Mouse (Mus musculus): Measurements from ENCODE around the gene Pank1. TPM values are rescaled to one million over a fixed set of nuclear protein-coding genes. Genes with fewer than 3 reads are reported as not detected.

Pank1 gene
- polyA plus RNA-seq, 1 experiment from 2014 or later = 12.5 TPM

DNA sequence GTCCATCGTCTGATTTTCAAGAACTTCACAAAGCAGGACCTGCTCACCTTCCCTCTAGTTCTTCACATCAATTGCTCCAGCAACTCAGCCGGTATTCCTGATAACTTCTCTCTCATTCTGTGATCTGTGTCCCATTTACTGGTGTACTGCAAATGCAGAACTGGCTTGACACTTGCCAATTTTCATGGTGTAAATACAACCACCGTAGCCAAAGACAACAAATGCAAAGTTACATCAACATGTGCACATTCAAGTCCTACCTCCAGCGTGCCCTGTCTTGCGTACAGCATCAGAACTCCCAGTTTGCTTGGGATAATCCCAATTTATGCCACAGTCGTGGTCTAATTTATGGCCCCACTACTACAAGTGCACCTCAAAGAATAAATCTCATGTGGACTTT, 15.5 kb downstream of the Pank1 start:
- Histone ChIP-seq H3K27ac (ENCODE audit: low read depth, low read length) (no peak overlapping the region), H3K9me3 (ENCODE audit: control insufficient read depth, low read length) (no peaks in the 10 kb centered on the region), H3K4me1 (replicated peaks; ENCODE audit: control insufficient read depth, insufficient read depth, low read length) (no peaks in the 10 kb centered on the region), H3K9ac (ENCODE audit: low read depth, low read length) (no peak overlapping the region), H3K36me3 (ENCODE audit: control insufficient read depth, insufficient read depth, low read length) (no peaks in the 10 kb centered on the region), H3K27me3 (ENCODE audit: control insufficient read depth, insufficient read depth, low read length) (no peaks in the 10 kb centered on the region), H3K4me3 (ENCODE audit: low read depth, low read length) (no peak overlapping the region), H3K4me2 (replicated peaks; ENCODE audit: low read depth, low read length) (no peak overlapping the region)
- DNase-seq (ENCODE audit: low spot score) (no peak), ATAC-seq (ENCODE audit: low FRiP score) (no peak)
- 96% methylated on average over 6 of the region's 6 CpGs for WGBS

DNA sequence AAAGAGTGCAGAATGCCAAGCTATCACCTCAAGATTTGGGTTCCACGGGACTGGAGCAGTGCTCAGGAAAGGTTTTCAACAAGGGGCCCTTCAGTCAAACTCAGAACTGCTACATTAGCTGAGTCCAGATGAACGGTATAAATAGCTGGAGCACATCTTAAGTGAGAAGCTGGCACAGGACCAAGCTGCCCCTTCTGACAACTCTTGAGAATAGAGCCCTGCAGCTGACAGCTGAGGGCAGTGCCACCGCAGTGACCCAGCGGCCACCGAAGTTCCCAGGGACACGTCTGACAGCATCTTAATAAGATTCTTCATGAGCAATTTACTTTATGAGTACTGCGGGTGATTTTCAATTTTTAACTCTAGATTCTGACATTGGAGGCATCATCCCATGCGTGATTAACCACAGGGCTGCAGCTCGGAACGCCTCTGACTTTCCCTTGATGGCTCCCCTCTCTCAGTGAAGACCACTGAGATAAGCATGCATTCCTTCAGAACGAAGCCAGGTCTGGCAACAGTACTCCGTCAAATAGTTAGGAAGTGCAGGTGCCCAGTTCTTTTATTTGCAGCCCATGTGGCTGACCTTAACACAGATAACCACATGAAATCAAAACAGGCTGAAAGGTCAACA, 23.1 kb downstream of the Pank1 start:
- Histone ChIP-seq H3K4me2 (replicated peaks; ENCODE audit: low read depth, low read length) (no peak overlapping the region), H3K4me1 (replicated peaks; ENCODE audit: control insufficient read depth, insufficient read depth, low read length) (no peaks in the 10 kb centered on the region), H3K9ac (ENCODE audit: low read depth, low read length) (no peak overlapping the region), H3K36me3 (ENCODE audit: control insufficient read depth, insufficient read depth, low read length) (no peaks in the 10 kb centered on the region), H3K9me3 (ENCODE audit: control insufficient read depth, low read length) (no peaks in the 10 kb centered on the region), H3K27ac (ENCODE audit: low read depth, low read length) (no peak overlapping the region), H3K4me3 (ENCODE audit: low read depth, low read length) (no peak overlapping the region), H3K27me3 (ENCODE audit: control insufficient read depth, insufficient read depth, low read length) (no peaks in the 10 kb centered on the region)
- DNase-seq (ENCODE audit: low spot score) = no peak
- 88% methylated on average over 12 of the region's 12 CpGs for WGBS
- ATAC-seq (ENCODE audit: low FRiP score) = no peak

GRCm38 (mm10) chr19:34851161-34851560, 28.1 kb downstream of the Pank1 start:
- WGBS = 97% methylated on average over 3 of the region's 3 CpGs

DNA sequence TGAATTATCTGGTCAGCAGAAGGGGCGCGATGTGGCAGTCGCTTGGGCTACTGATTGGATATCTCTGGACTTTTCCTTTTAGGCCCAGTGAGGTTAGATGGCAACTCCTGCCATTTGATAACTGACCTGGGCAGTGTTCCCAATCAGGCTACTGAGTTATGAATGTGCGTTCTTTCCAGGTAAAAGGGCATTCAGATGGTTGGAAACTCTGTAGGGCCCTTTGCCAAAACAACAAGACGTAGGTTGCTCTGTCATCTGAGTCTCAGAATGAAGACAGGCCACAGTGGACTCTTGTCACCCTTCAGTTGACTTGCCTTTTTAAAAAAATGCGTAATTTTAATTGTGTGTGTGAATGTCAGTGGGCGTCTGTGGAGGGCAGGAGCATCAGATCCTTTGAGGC, 29.8 kb downstream of the Pank1 start:
- no peak for DNase-seq (ENCODE audit: low spot score)
- 91% methylated on average over 7 of the region's 7 CpGs for WGBS
- no peak for ATAC-seq (ENCODE audit: low FRiP score)

More at GRCm38 (mm10) chr19:34851161-34851560, 28.1 kb downstream of the Pank1 start:
- DNase-seq (ENCODE audit: low spot score) (no peak), ATAC-seq (ENCODE audit: low FRiP score) (no peak)
- H3K4me2 ChIP-seq (replicated peaks; ENCODE audit: low read depth, low read length) = no peak overlapping the region
- no peaks in the 10 kb centered on the region for H3K36me3 ChIP-seq (ENCODE audit: control insufficient read depth, insufficient read depth, low read length)
- no peaks in the 10 kb centered on the region for H3K9me3 ChIP-seq (ENCODE audit: control insufficient read depth, low read length)
- H3K27me3 ChIP-seq (ENCODE audit: control insufficient read depth, insufficient read depth, low read length) = no peaks in the 10 kb centered on the region
- H3K9ac ChIP-seq (ENCODE audit: low read depth, low read length) = no peak overlapping the region
- H3K4me3 ChIP-seq (ENCODE audit: low read depth, low read length) = no peak overlapping the region
- H3K27ac ChIP-seq (ENCODE audit: low read depth, low read length) = no peak overlapping the region
- no peaks in the 10 kb centered on the region for H3K4me1 ChIP-seq (replicated peaks; ENCODE audit: control insufficient read depth, insufficient read depth, low read length)

DNA sequence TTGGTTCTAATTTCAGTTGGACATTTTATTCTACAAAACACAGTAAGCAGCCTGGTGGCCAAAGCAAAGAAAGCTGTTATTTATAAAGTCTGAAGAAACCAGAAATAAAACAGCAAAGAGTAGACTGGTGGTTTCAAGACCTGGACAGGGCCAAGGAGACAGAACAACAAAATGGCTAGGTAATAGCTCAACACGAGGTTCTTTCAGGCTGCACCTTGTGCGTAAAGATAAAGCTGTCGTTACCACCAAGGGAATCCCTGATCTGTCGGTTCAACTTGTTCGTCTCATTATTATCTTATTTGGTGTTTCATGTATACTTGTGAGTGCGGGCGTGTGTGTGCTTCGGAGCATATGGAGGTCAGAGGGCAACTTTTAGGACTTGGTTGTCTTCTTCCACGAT, 31.1 kb downstream of the Pank1 start:
- Histone ChIP-seq H3K36me3 (ENCODE audit: control insufficient read depth, insufficient read depth, low read length) (no peaks in the 10 kb centered on the region), H3K9ac (ENCODE audit: low read depth, low read length) (no peak overlapping the region), H3K4me1 (replicated peaks; ENCODE audit: control insufficient read depth, insufficient read depth, low read length) (no peaks in the 10 kb centered on the region), H3K9me3 (ENCODE audit: control insufficient read depth, low read length) (no peaks in the 10 kb centered on the region), H3K27ac (ENCODE audit: low read depth, low read length) (no peak overlapping the region), H3K4me2 (replicated peaks; ENCODE audit: low read depth, low read length) (no peak overlapping the region), H3K27me3 (ENCODE audit: control insufficient read depth, insufficient read depth, low read length) (no peaks in the 10 kb centered on the region), H3K4me3 (ENCODE audit: low read depth, low read length) (no peak overlapping the region)
- WGBS = 95% methylated on average over 9 of the region's 9 CpGs
- DNase-seq (ENCODE audit: low spot score) (no peak), ATAC-seq (ENCODE audit: low FRiP score) (no peak)

More for the DNA sequence above, 29.8 kb downstream of the Pank1 start:
- no peaks in the 10 kb centered on the region for H3K27me3 ChIP-seq (ENCODE audit: control insufficient read depth, insufficient read depth, low read length)
- no peaks in the 10 kb centered on the region for H3K4me1 ChIP-seq (replicated peaks; ENCODE audit: control insufficient read depth, insufficient read depth, low read length)
- H3K9me3 ChIP-seq (ENCODE audit: control insufficient read depth, low read length) = no peaks in the 10 kb centered on the region
- no peak overlapping the region for H3K4me2 ChIP-seq (replicated peaks; ENCODE audit: low read depth, low read length)
- no peak overlapping the region for H3K9ac ChIP-seq (ENCODE audit: low read depth, low read length)
- no peak overlapping the region for H3K4me3 ChIP-seq (ENCODE audit: low read depth, low read length)
- no peaks in the 10 kb centered on the region for H3K36me3 ChIP-seq (ENCODE audit: control insufficient read depth, insufficient read depth, low read length)
- no peak overlapping the region for H3K27ac ChIP-seq (ENCODE audit: low read depth, low read length)

- DNase-seq (ENCODE audit: low spot score) (no peak), ATAC-seq (ENCODE audit: low FRiP score) (no peak)
- no peaks in the 10 kb centered on the region for H3K4me1 ChIP-seq (replicated peaks; ENCODE audit: control insufficient read depth, insufficient read depth, low read length)
- no peaks in the 10 kb centered on the region for H3K27me3 ChIP-seq (ENCODE audit: control insufficient read depth, insufficient read depth, low read length)
- no peak overlapping the region for H3K27ac ChIP-seq (ENCODE audit: low read depth, low read length)
- no peak overlapping the region for H3K4me3 ChIP-seq (ENCODE audit: low read depth, low read length)
- no peaks in the 10 kb centered on the region for H3K36me3 ChIP-seq (ENCODE audit: control insufficient read depth, insufficient read depth, low read length)
- H3K9me3 ChIP-seq (ENCODE audit: control insufficient read depth, low read length) = no peaks in the 10 kb centered on the region
- H3K4me2 ChIP-seq (replicated peaks; ENCODE audit: low read depth, low read length) = no peak overlapping the region
- H3K9ac ChIP-seq (ENCODE audit: low read depth, low read length) = no peak overlapping the region
- WGBS = 91% methylated on average over 3 of the region's 3 CpGs
Measured at GRCm38 (mm10) chr19:34847103-34847502, 32.2 kb downstream of the Pank1 start.

GRCm38 (mm10) chr19:34846508-34847038, 32.7 kb downstream of the Pank1 start:
- no peak overlapping the region for H3K4me3 ChIP-seq (ENCODE audit: low read depth, low read length)
- no peak overlapping the region for H3K9ac ChIP-seq (ENCODE audit: low read depth, low read length)
- ATAC-seq (ENCODE audit: low FRiP score) = no peak
- WGBS = 58% methylated on average over 12 of the region's 12 CpGs
- no peaks in the 10 kb centered on the region for H3K27me3 ChIP-seq (ENCODE audit: control insufficient read depth, insufficient read depth, low read length)
- no peaks in the 10 kb centered on the region for H3K36me3 ChIP-seq (ENCODE audit: control insufficient read depth, insufficient read depth, low read length)
- no peaks in the 10 kb centered on the region for H3K4me1 ChIP-seq (replicated peaks; ENCODE audit: control insufficient read depth, insufficient read depth, low read length)
- DNase-seq (ENCODE audit: low spot score) = no peak
- no peaks in the 10 kb centered on the region for H3K9me3 ChIP-seq (ENCODE audit: control insufficient read depth, low read length)
- no peak overlapping the region for H3K27ac ChIP-seq (ENCODE audit: low read depth, low read length)
- no peak overlapping the region for H3K4me2 ChIP-seq (replicated peaks; ENCODE audit: low read depth, low read length)

GRCm38 (mm10) chr19:34846005-34846404, 33.2 kb downstream of the Pank1 start:
- ATAC-seq (ENCODE audit: low FRiP score) (no peak), DNase-seq (ENCODE audit: low spot score) (no peak)
- 55% methylated on average over 7 of the region's 7 CpGs for WGBS
- H3K4me1 ChIP-seq (replicated peaks; ENCODE audit: control insufficient read depth, insufficient read depth, low read length) = no peaks in the 10 kb centered on the region
- no peaks in the 10 kb centered on the region for H3K9me3 ChIP-seq (ENCODE audit: control insufficient read depth, low read length)
- H3K4me2 ChIP-seq (replicated peaks; ENCODE audit: low read depth, low read length) = no peak overlapping the region
- no peak overlapping the region for H3K4me3 ChIP-seq (ENCODE audit: low read depth, low read length)
- H3K9ac ChIP-seq (ENCODE audit: low read depth, low read length) = no peak overlapping the region
- no peaks in the 10 kb centered on the region for H3K36me3 ChIP-seq (ENCODE audit: control insufficient read depth, insufficient read depth, low read length)
- no peak overlapping the region for H3K27ac ChIP-seq (ENCODE audit: low read depth, low read length)
- H3K27me3 ChIP-seq (ENCODE audit: control insufficient read depth, insufficient read depth, low read length) = no peaks in the 10 kb centered on the region

DNA sequence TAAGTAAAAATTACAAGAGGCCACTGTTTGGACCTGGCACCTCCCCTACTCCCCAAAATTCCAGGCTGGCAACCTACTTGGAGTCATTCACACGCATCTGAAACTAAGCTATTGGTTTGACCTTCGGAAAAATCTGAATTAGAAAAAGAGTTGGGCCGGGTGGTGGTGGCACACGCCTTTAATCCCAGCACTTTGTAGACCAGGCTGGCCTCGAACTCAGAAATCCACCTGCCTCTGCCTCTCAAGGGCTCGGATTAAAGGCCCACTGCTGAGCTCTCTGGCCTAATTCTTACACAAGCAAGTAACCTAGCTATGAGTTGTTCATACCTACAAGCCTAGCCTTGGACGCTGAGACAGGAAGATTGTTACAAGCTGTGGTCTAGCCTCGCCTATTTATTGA, 33.9 kb downstream of the Pank1 start:
- WGBS = 94% methylated on average over 6 of the region's 8 CpGs
- ATAC-seq (ENCODE audit: low FRiP score) (no peak), DNase-seq (ENCODE audit: low spot score) (no peak)
- H3K27ac ChIP-seq (ENCODE audit: low read depth, low read length) = no peak overlapping the region
- H3K36me3 ChIP-seq (ENCODE audit: control insufficient read depth, insufficient read depth, low read length) = no peaks in the 10 kb centered on the region
- no peaks in the 10 kb centered on the region for H3K27me3 ChIP-seq (ENCODE audit: control insufficient read depth, insufficient read depth, low read length)
- H3K4me1 ChIP-seq (replicated peaks; ENCODE audit: control insufficient read depth, insufficient read depth, low read length) = no peaks in the 10 kb centered on the region
- no peaks in the 10 kb centered on the region for H3K9me3 ChIP-seq (ENCODE audit: control insufficient read depth, low read length)
- H3K4me3 ChIP-seq (ENCODE audit: low read depth, low read length) = no peak overlapping the region
- no peak overlapping the region for H3K4me2 ChIP-seq (replicated peaks; ENCODE audit: low read depth, low read length)
- no peak overlapping the region for H3K9ac ChIP-seq (ENCODE audit: low read depth, low read length)
